Mouse (Mus musculus): ENCODE data around the gene Rnf11.

The Rnf11 gene

GRCm38 (mm10) chr4:109444951-109445350, 39.6 kb downstream of the Rnf11 start:
- DNase-seq (ENCODE audit: low spot score in 2 of 2) = no peak

GRCm38 (mm10) chr4:109444471-109444870, 40.1 kb downstream of the Rnf11 start:
- no peak for DNase-seq (ENCODE audit: low spot score in 2 of 2)

GRCm38 (mm10) chr4:109442649-109443048, 41.9 kb downstream of the Rnf11 start:
- DNase-seq (ENCODE audit: low spot score in 2 of 2) = peak in 1 of 2 experiments; percentile 18

- no peak for DNase-seq (ENCODE audit: low spot score in 2 of 2)
Observed at GRCm38 (mm10) chr4:109442126-109442525, 42.4 kb downstream of the Rnf11 start.

- no peak for DNase-seq (ENCODE audit: low spot score in 2 of 2)
Observed at GRCm38 (mm10) chr4:109441000-109441399, 43.5 kb downstream of the Rnf11 start.

GRCm38 (mm10) chr4:109440381-109440780, 44.1 kb downstream of the Rnf11 start:
- no peak for DNase-seq (ENCODE audit: low spot score in 2 of 2)

- peak in 1 of 2 experiments; percentile 15 for DNase-seq (ENCODE audit: low spot score in 2 of 2)
Observed at GRCm38 (mm10) chr4:109439825-109440248, 44.7 kb downstream of the Rnf11 start.

- DNase-seq (ENCODE audit: low spot score in 2 of 2) = no peak
Observed at GRCm38 (mm10) chr4:109439101-109439500, 45.4 kb downstream of the Rnf11 start.

- peak; percentile 30 to 54 for DNase-seq (ENCODE audit: low spot score in 2 of 2)
Observed at GRCm38 (mm10) chr4:109437913-109438878, 46.3 kb downstream of the Rnf11 start.

- no peak for DNase-seq (ENCODE audit: low spot score in 2 of 2)
Observed at GRCm38 (mm10) chr4:109434256-109434655, 50.3 kb downstream of the Rnf11 start.

- DNase-seq (ENCODE audit: low spot score in 2 of 2) = peak; percentile 64 to 70
Observed at GRCm38 (mm10) chr4:109433641-109434040, 50.9 kb downstream of the Rnf11 start.

- DNase-seq (ENCODE audit: low spot score in 2 of 2) = no peak
Observed at GRCm38 (mm10) chr4:109432668-109433375, 51.7 kb downstream of the Rnf11 start.

GRCm38 (mm10) chr4:109430854-109431253, 53.7 kb downstream of the Rnf11 start:
- DNase-seq (ENCODE audit: low spot score in 2 of 2) = peak; percentile 48 to 49

- no peak for DNase-seq (ENCODE audit: low spot score in 2 of 2)
Observed at GRCm38 (mm10) chr4:109430250-109430649, 54.3 kb downstream of the Rnf11 start.

- no peak for DNase-seq (ENCODE audit: low spot score in 2 of 2)
Observed at GRCm38 (mm10) chr4:109427058-109427457, 57.5 kb downstream of the Rnf11 start.

- DNase-seq (ENCODE audit: low spot score in 2 of 2) = no peak
Observed at GRCm38 (mm10) chr4:109423438-109423837, 61.1 kb downstream of the Rnf11 start.

- no peak for DNase-seq (ENCODE audit: low spot score in 2 of 2)
Observed at GRCm38 (mm10) chr4:109422436-109422835, 62.1 kb downstream of the Rnf11 start.

- no peak for DNase-seq (ENCODE audit: low spot score in 2 of 2)
Observed at GRCm38 (mm10) chr4:109421608-109422007, 62.9 kb downstream of the Rnf11 start.

- no peak for DNase-seq (ENCODE audit: low spot score in 2 of 2)
Observed at GRCm38 (mm10) chr4:109420138-109420795, 64.3 kb downstream of the Rnf11 start.

GRCm38 (mm10) chr4:109419563-109419962, 65.0 kb downstream of the Rnf11 start:
- no peak for DNase-seq (ENCODE audit: low spot score in 2 of 2)

GRCm38 (mm10) chr4:109419017-109419416, 65.5 kb downstream of the Rnf11 start:
- DNase-seq (ENCODE audit: low spot score in 2 of 2) = no peak

GRCm38 (mm10) chr4:109417998-109418397, 66.5 kb downstream of the Rnf11 start:
- no peak for DNase-seq (ENCODE audit: low spot score in 2 of 2)

Data from heart, adult 9 months (tissue).